Mouse (Mus musculus) heart, adult 2 months (tissue): ENCODE measurements around the gene Dlgap3.

Experiments
- CTCF ChIP-seq: fragments of 200-600 bp; IDR thresholded peaks from 2 replicates; pipeline ENCODE4 v1.8.1; 2022; ENCODE audit warnings: antibody characterized with exemption, mild to moderate bottlenecking, moderate library complexity
- POLR2A ChIP-seq: fragments of 200-500 bp; IDR thresholded peaks from 2 replicates; pipeline ENCODE4 v1.6.1; 2011; ENCODE audit warnings: mild to moderate bottlenecking, low read depth, low read length, control low read depth; ENCODE audit not compliant: insufficient read depth

GRCm38 (mm10) chr4:127233416-127234125, 64.6 kb downstream of the Dlgap3 start:
- TF ChIP-seq POLR2A (no peak), CTCF (no peak)
